Mouse (Mus musculus) spleen, adult 2 months (tissue): Measurements from ENCODE around the gene Dsp.

Experiments used
- CTCF ChIP-seq: fragments of 200-500 bp; IDR thresholded peaks from 2 replicates; pipeline ENCODE4 v1.5.1; 2011; ENCODE audit warnings: mild to moderate bottlenecking, inconsistent platforms; ENCODE audit not compliant: insufficient read depth, insufficient read length, insufficient replicate concordance; ENCODE audit errors: extremely low read depth
- POLR2A ChIP-seq: fragments of 200-500 bp; IDR thresholded peaks from 2 replicates; pipeline ENCODE4 v1.6.1; 2011; ENCODE audit warnings: low read depth, low read length, inconsistent platforms

GRCm38 (mm10) chr13:38164932-38165331, 13.8 kb downstream of the Dsp start:
- TF ChIP-seq CTCF (no peak), POLR2A (no peak)
